Mouse (Mus musculus) lung, postnatal 0 days (tissue): ENCODE measurements at regions not wholly inside any gene's neighbourhood (a gene's known extent, or its start where the extent isn't known, plus 50 kb on each side); places are given as distances from the start of the nearest gene placed in this dataset.
"Not testable (repeated sequence)": the region's sequence is repeated elsewhere in the genome, so short reads cannot be mapped to it uniquely, and the experiment has no call there.

ENCODE experiments used
- ATAC-seq: fragments of 200-750 bp; cut with Nextera tagmentation; 2 replicates; pipeline ENCODE4 v1.8.0; 2017; ENCODE audit warnings: moderate library complexity
- DNase-seq: peaks from one replicate; pipeline ENCODE4 v3.0.0-alpha.2; 2016; ENCODE audit warnings: low spot score
- H3K27ac ChIP-seq: fragments of 300-500 bp; sonication (generic); 2 replicates; pipeline ENCODE4 v1.5.1; 2014; ENCODE audit warnings: antibody characterized with exemption, mild to moderate bottlenecking, low read length, mixed read lengths
- H3K27me3 ChIP-seq: fragments of 300-500 bp; sonication (generic); replicated peaks from 2 replicates; pipeline ENCODE4 v1.6.1; 2014; ENCODE audit warnings: low read length, mixed read lengths; ENCODE audit not compliant: insufficient read depth
- H3K36me3 ChIP-seq: fragments of 300-500 bp; sonication (generic); 2 replicates; pipeline ENCODE4 v1.6.1; 2014; ENCODE audit warnings: low read length, mixed read lengths; ENCODE audit not compliant: insufficient read depth
- H3K4me1 ChIP-seq: fragments of 300-500 bp; sonication (generic); 2 replicates; pipeline ENCODE4 v1.6.1; 2014; ENCODE audit warnings: antibody characterized with exemption, low read depth, low read length, mixed read lengths; ENCODE audit not compliant: insufficient read depth
- H3K4me2 ChIP-seq: fragments of 300-500 bp; sonication (generic); replicated peaks from 2 replicates; pipeline ENCODE4 v1.6.1; 2014; ENCODE audit warnings: low read depth, mild to moderate bottlenecking, low read length, moderate library complexity, mixed read lengths
- H3K4me3 ChIP-seq: fragments of 300-500 bp; sonication (generic); 2 replicates; pipeline ENCODE4 v1.5.1; 2014; ENCODE audit warnings: low read depth, low read length
- H3K9ac ChIP-seq: fragments of 300-500 bp; sonication (generic); replicated peaks from 2 replicates; pipeline ENCODE4 v1.6.1; 2014; ENCODE audit warnings: low read depth, mild to moderate bottlenecking
- H3K9me3 ChIP-seq: fragments of 300-500 bp; sonication (generic); 2 replicates; pipeline ENCODE4 v1.6.1; 2016; ENCODE audit warnings: low read length, mixed read lengths
- CTCF ChIP-seq: IDR thresholded peaks from 2 replicates; pipeline ENCODE4 v1.5.1; 2016; ENCODE audit warnings: antibody characterized with exemption, mild to moderate bottlenecking
- EP300 ChIP-seq: IDR thresholded peaks from 2 replicates; pipeline ENCODE4 v1.6.1; 2016; ENCODE audit warnings: antibody characterized with exemption, mild to moderate bottlenecking, control low read depth
- WGBS: fragments of 180-500 bp; shearing (Covaris S2); extraction: QIAGEN DNeasy Blood & Tissue Kit; methylation state at CpG from one replicate; pipeline ENCODE4 v1.1.7; 2014; 5-methylcytosine and 5-hydroxymethylcytosine counted together

- no peaks in the 10 kb centered on the region for H3K4me1 ChIP-seq
- no peak overlapping the region for H3K9ac ChIP-seq
- 40% methylated on average over 4 of the region's 4 CpGs for WGBS
- H3K27ac ChIP-seq: no peak overlapping the region
- no peak for DNase-seq
- H3K9me3 ChIP-seq: no peaks in the 10 kb centered on the region
- H3K4me2 ChIP-seq: no peak overlapping the region
- no peak overlapping the region for H3K4me3 ChIP-seq
- no peaks in the 10 kb centered on the region for H3K36me3 ChIP-seq
- peak; percentile 9; the same call in 1 of the 2 replicates for TF ChIP-seq EP300
- no peak for TF ChIP-seq CTCF
- no peak for ATAC-seq
- no peaks in the 10 kb centered on the region for H3K27me3 ChIP-seq
Measured at GRCm38 (mm10) chr5:97730920-97731319, 274.1 kb upstream of the Gk2 start.

GRCm38 (mm10) chr5:97719364-97719763 lies 262.5 kb upstream of the Gk2 start:
- WGBS: 67% methylated on average over 4 of the region's 4 CpGs

GRCm38 (mm10) chr5:97705270-97705669 lies 248.4 kb upstream of the Gk2 start:
- DNase-seq (no peak), ATAC-seq (no peak)
- H3K36me3 ChIP-seq: no peaks in the 10 kb centered on the region
- TF ChIP-seq CTCF (no peak), EP300 (no peak)
- H3K27ac ChIP-seq: no peak overlapping the region
- H3K4me2 ChIP-seq: no peak overlapping the region
- no peak overlapping the region for H3K4me3 ChIP-seq
- H3K9ac ChIP-seq: no peak overlapping the region
- no peaks in the 10 kb centered on the region for H3K4me1 ChIP-seq
- no peaks in the 10 kb centered on the region for H3K27me3 ChIP-seq
- H3K9me3 ChIP-seq: no peaks in the 10 kb centered on the region
- WGBS: 77% methylated on average over 3 of the region's 3 CpGs

More at GRCm38 (mm10) chr5:97719364-97719763, 262.5 kb upstream of the Gk2 start:
- not testable (repeated sequence) for H3K9me3 ChIP-seq, H3K27ac ChIP-seq, H3K9ac ChIP-seq, H3K4me2 ChIP-seq, DNase-seq, H3K4me3 ChIP-seq, H3K4me1 ChIP-seq, ATAC-seq, H3K27me3 ChIP-seq, H3K36me3 ChIP-seq

- H3K36me3 ChIP-seq: no peaks in the 10 kb centered on the region
- 45% methylated on average over 3 of the region's 3 CpGs for WGBS
- H3K4me3 ChIP-seq: no peak overlapping the region
- TF ChIP-seq CTCF (no peak), EP300 (no peak)
- H3K27me3 ChIP-seq: no peaks in the 10 kb centered on the region
- H3K9me3 ChIP-seq: no peaks in the 10 kb centered on the region
- DNase-seq (peak; percentile 6), ATAC-seq (no peak)
- no peaks in the 10 kb centered on the region; the same call in 1 of the 2 replicates for H3K4me1 ChIP-seq
- no peak overlapping the region for H3K27ac ChIP-seq
- H3K9ac ChIP-seq: no peak overlapping the region
- H3K4me2 ChIP-seq: no peak overlapping the region
Measured at GRCm38 (mm10) chr5:97700507-97700906, 243.7 kb upstream of the Gk2 start.

- no peaks in the 10 kb centered on the region for H3K27me3 ChIP-seq
- H3K36me3 ChIP-seq: no peaks in the 10 kb centered on the region
- no peak overlapping the region for H3K9ac ChIP-seq
- H3K4me3 ChIP-seq: no peak overlapping the region
- no peak overlapping the region for H3K27ac ChIP-seq
- no peak overlapping the region for H3K4me2 ChIP-seq
- DNase-seq (peak; percentile 7), ATAC-seq (no peak)
- WGBS: 40% methylated on average over 8 of the region's 8 CpGs
- no peak for TF ChIP-seq CTCF
- no peak for TF ChIP-seq EP300
- no peaks in the 10 kb centered on the region for H3K9me3 ChIP-seq
- no peaks in the 10 kb centered on the region; the same call in 1 of the 2 replicates for H3K4me1 ChIP-seq
Measured at GRCm38 (mm10) chr5:97697581-97698134, 240.8 kb upstream of the Gk2 start.

GRCm38 (mm10) chr5:97693333-97693940 lies 236.6 kb upstream of the Gk2 start:
- Histone ChIP-seq H3K9ac (no peak overlapping the region), H3K27me3 (no peaks in the 10 kb centered on the region), H3K36me3 (no peaks in the 10 kb centered on the region), H3K4me3 (no peak overlapping the region), H3K4me1 (no peaks in the 10 kb centered on the region; the same call in 1 of the 2 replicates), H3K9me3 (no peaks in the 10 kb centered on the region), H3K27ac (no peak overlapping the region), H3K4me2 (no peak overlapping the region)
- no peak for DNase-seq
- ATAC-seq: no peak
- TF ChIP-seq CTCF: no peak
- TF ChIP-seq EP300: no peak
- 78% methylated on average over 10 of the region's 10 CpGs for WGBS
